Comparison of ENCODE assay signal across 9 mouse cellular contexts in genomic region chr15:81189061-81189460, GRCm38 (mm10). TPM values are rescaled to one million over a fixed set of nuclear protein-coding genes. Genes with fewer than 3 reads are reported as not detected.
DNase-seq lines count a peak whose midpoint lies in the region; ATAC-seq and TF ChIP-seq lines count a peak whose summit lies in the region.
"Had no signal": no experiment of that assay in that cellular context is flagged by ENCODE, and none has a peak within 500 bp of the region (broad histone marks: within the 10 kb centered on the region; RNA-seq: fewer than 3 reads in every experiment).

No protein-coding gene starts in this region.

- intact Hi-C loops in heart, adult 2 months (cut with DNase I) = no loop called here
- intact Hi-C loops in heart, postnatal 36 days (cut with DNase I) = no loop called here
- intact Hi-C loops in left cerebral cortex, postnatal 36 days (cut with DNase I) = no loop called here

- H3K27ac ChIP-seq in heart, adult 2 months = no peak overlapping the region
- no peak overlapping the region for H3K27ac ChIP-seq in heart, embryonic 11.5 days (ENCODE audit: low read depth, low read length)
- no peak overlapping the region for H3K27ac ChIP-seq in embryonic facial prominence, embryonic 12.5 days
- H3K27ac ChIP-seq in midbrain, embryonic 13.5 days = no peak overlapping the region

- TF ChIP-seq POLR2A in heart, adult 2 months (IDR thresholded peaks at IDR 0.05; ENCODE audit: insufficient read depth, low read depth, low read length) = no peak

- H3K27me3 ChIP-seq in heart, adult 2 months (ENCODE audit: control insufficient read depth, insufficient read depth, low read length) = no peaks in the 10 kb centered on the region
- no peaks in the 10 kb centered on the region for H3K27me3 ChIP-seq in heart, embryonic 11.5 days (ENCODE audit: control insufficient read depth, insufficient read depth, low read length)
- no peaks in the 10 kb centered on the region for H3K27me3 ChIP-seq in embryonic facial prominence, embryonic 12.5 days
- no peaks in the 10 kb centered on the region for H3K27me3 ChIP-seq in midbrain, embryonic 13.5 days

- no peak overlapping the region; the same call in 1 of the 2 replicates for H3K4me2 ChIP-seq in heart, embryonic 11.5 days
- peak overlapping the region; percentile 93; the same call in 1 of the 2 replicates for H3K4me2 ChIP-seq in embryonic facial prominence, embryonic 12.5 days (replicated peaks)
- peak overlapping the region; percentile 68 for H3K4me2 ChIP-seq in midbrain, embryonic 13.5 days (replicated peaks)

- H3K79me2 ChIP-seq in heart, adult 2 months (replicated peaks; ENCODE audit: control insufficient read depth, insufficient read depth, low read length) = peaks cover 5% of the 10 kb centered on the region

- 88% methylated on average over 2 of the region's 2 CpGs for WGBS in heart, adult 2 months
- WGBS in heart, embryonic 11.5 days (ENCODE audit: insufficient replicate concordance) = 92% methylated on average over 2 of the region's 2 CpGs
- WGBS in embryonic facial prominence, embryonic 12.5 days = 84% methylated on average over 2 of the region's 2 CpGs
- 93% methylated on average over 2 of the region's 2 CpGs for WGBS in midbrain, embryonic 13.5 days

- peaks cover 2% of the 10 kb centered on the region; the same call in 1 of the 2 replicates for H3K4me1 ChIP-seq in heart, adult 2 months (ENCODE audit: control insufficient read depth, insufficient read depth, low read length)
- H3K4me1 ChIP-seq in heart, embryonic 11.5 days (ENCODE audit: control insufficient read depth, insufficient read depth, low read length) = no peaks in the 10 kb centered on the region; the same call in 1 of the 2 replicates
- H3K4me1 ChIP-seq in embryonic facial prominence, embryonic 12.5 days = peaks cover 17% of the 10 kb centered on the region; the same call in 1 of the 2 replicates
- H3K4me1 ChIP-seq in midbrain, embryonic 13.5 days (replicated peaks) = peaks cover 20% of the 10 kb centered on the region

- ATAC-seq in heart, embryonic 11.5 days (replicated peaks; ENCODE audit: insufficient number of reproducible peaks, low FRiP score, low TSS enrichment) = no peak
- no peak for ATAC-seq in embryonic facial prominence, embryonic 12.5 days (ENCODE audit: insufficient number of reproducible peaks, insufficient read depth, low FRiP score, low TSS enrichment)
- no peak for ATAC-seq in midbrain, embryonic 13.5 days

- no peak overlapping the region for H3K4me3 ChIP-seq in heart, adult 2 months
- no peak overlapping the region for H3K4me3 ChIP-seq in heart, embryonic 11.5 days (ENCODE audit: low read depth, low read length)
- no peak overlapping the region for H3K4me3 ChIP-seq in embryonic facial prominence, embryonic 12.5 days
- H3K4me3 ChIP-seq in midbrain, embryonic 13.5 days (replicated peaks) = peak overlapping the region; percentile 96

- no peak overlapping the region; the same call in 1 of the 2 replicates for H3K9ac ChIP-seq in heart, adult 2 months (ENCODE audit: low read depth, low read length)
- H3K9ac ChIP-seq in heart, embryonic 11.5 days (ENCODE audit: low read depth, low read length) = no peak overlapping the region
- H3K9ac ChIP-seq in embryonic facial prominence, embryonic 12.5 days = no peak overlapping the region
- H3K9ac ChIP-seq in midbrain, embryonic 13.5 days (replicated peaks) = peak overlapping the region; percentile 94

- DNase-seq in heart, adult 2 months = peak; percentile 43 to 52
- peak; percentile 34 to 42 for DNase-seq in heart, postnatal 36 days
- no peak for DNase-seq in adrenal gland, postnatal 25 days
- no peak for DNase-seq in left cerebral cortex, postnatal 36 days (ENCODE audit: low spot score in 2 of 2)
- DNase-seq in cerebellum, adult 8-10 months = no peak

- no peaks in the 10 kb centered on the region for H3K9me3 ChIP-seq in heart, embryonic 11.5 days (replicated peaks; ENCODE audit: control insufficient read depth, low read length)
- H3K9me3 ChIP-seq in embryonic facial prominence, embryonic 12.5 days = no peaks in the 10 kb centered on the region
- H3K9me3 ChIP-seq in midbrain, embryonic 13.5 days = no peaks in the 10 kb centered on the region

- TF ChIP-seq CTCF in heart, adult 2 months (IDR thresholded peaks at IDR 0.05) = no peak

- no peak for TF ChIP-seq EP300 in heart, adult 2 months (IDR thresholded peaks at IDR 0.05; ENCODE audit: insufficient read depth, low read depth, low read length)

- peaks cover 5% of the 10 kb centered on the region; the same call in 1 of the 2 replicates for H3K36me3 ChIP-seq in heart, adult 2 months (ENCODE audit: control insufficient read depth, insufficient read depth, low read length)
- no peaks in the 10 kb centered on the region for H3K36me3 ChIP-seq in heart, embryonic 11.5 days (ENCODE audit: control insufficient read depth, insufficient read depth, low read length)
- no peaks in the 10 kb centered on the region for H3K36me3 ChIP-seq in embryonic facial prominence, embryonic 12.5 days
- peaks cover 11% of the 10 kb centered on the region; the same call in 1 of the 2 replicates for H3K36me3 ChIP-seq in midbrain, embryonic 13.5 days

RNA-seq across cellular contexts. Expression of gene Mrtfa, which starts 1.5 kb away (rescaled TPM):
- 10 to 100 TPM in 1 of 2 experiments, 1 to 10 TPM in 1; 7.2 to 11.0 TPM for total RNA-seq in heart, adult 2 months (2021)
- polyA plus RNA-seq in heart, adult 2 months (2012; rRNA removed) = 9.0 and 9.6 TPM in 2 replicates
- 15.3 and 20.9 TPM in 2 replicates for polyA plus RNA-seq in heart, embryonic 11.5 days (2014; fragmentation: Nextera tagmentation; extraction: Ambion mirVana)
- 23.6 and 30.4 TPM in 2 replicates for polyA plus RNA-seq in embryonic facial prominence, embryonic 12.5 days (2016; fragmentation: Nextera tagmentation; extraction: Ambion mirVana)
- 10 to 100 TPM in 1 of 2 experiments, 1 to 10 TPM in 1; 8.0 to 11.1 TPM for total RNA-seq in heart, postnatal 36 days (2021)
- 21.6 and 32.0 TPM in 2 replicates for polyA plus RNA-seq in midbrain, embryonic 13.5 days (2015; fragmentation: Nextera tagmentation; extraction: Ambion mirVana)
- 27.2 and 27.4 TPM in 2 replicates for total RNA-seq in adrenal gland, postnatal 25 days (2021)
- 10 to 100 TPM; 56.9 to 79.7 TPM for total RNA-seq in left cerebral cortex, postnatal 36 days (2021)

RNA-seq across cellular contexts. Expression of gene Mchr1, which starts 46.2 kb away (rescaled TPM):
- total RNA-seq in heart, adult 2 months (2021) = not detected
- polyA plus RNA-seq in heart, adult 2 months (2012; rRNA removed) = not detected in 2 replicates
- 0.15 TPM in 1 of 2 replicates, not detected in the other for polyA plus RNA-seq in heart, embryonic 11.5 days (2014; fragmentation: Nextera tagmentation; extraction: Ambion mirVana)
- polyA plus RNA-seq in embryonic facial prominence, embryonic 12.5 days (2016; fragmentation: Nextera tagmentation; extraction: Ambion mirVana) = 0.93 and 1.0 TPM in 2 replicates
- not detected for total RNA-seq in heart, postnatal 36 days (2021)
- polyA plus RNA-seq in midbrain, embryonic 13.5 days (2015; fragmentation: Nextera tagmentation; extraction: Ambion mirVana) = 2.1 and 2.5 TPM in 2 replicates
- 0.52 TPM in 1 of 2 replicates, not detected in the other for total RNA-seq in adrenal gland, postnatal 25 days (2021)
- total RNA-seq in left cerebral cortex, postnatal 36 days (2021) = 10 to 100 TPM; 21.6 to 23.8 TPM
- total RNA-seq: hematopoietic stem cell, adult 5-6 weeks had no signal

Comparison
In these comparisons a context has a peak if more than half of its experiments do, and no peak if none do; other contexts are left out.
1. DNase-seq: peak in heart, adult 2 months (2 of 2) and heart, postnatal 36 days (2 of 2); none in adrenal gland, postnatal 25 days (single experiment), left cerebral cortex, postnatal 36 days (0 of 2) and cerebellum, adult 8-10 months (single experiment).
2. RNA of gene Mchr1, which starts 46.2 kb away (total RNA-seq): 21.6 to 23.8 TPM in left cerebral cortex, postnatal 36 days; 0.52 TPM in adrenal gland, postnatal 25 days, not detected in heart, adult 2 months and not detected in heart, postnatal 36 days; every median in the first group is over 10 times any median in the second.